Mouse (Mus musculus): Measurements from ENCODE around the gene Aknad1.
A peak's percentile ranks its signal among the peaks of the same experiment; 100 is the strongest.

Gene Aknad1

GRCm38 (mm10) chr3:108782364-108782895, 43.0 kb downstream of the Aknad1 start:
- DNase-seq (ENCODE audit: low read depth in 2 of 2, low spot score in 2 of 2), result no peak

DNA sequence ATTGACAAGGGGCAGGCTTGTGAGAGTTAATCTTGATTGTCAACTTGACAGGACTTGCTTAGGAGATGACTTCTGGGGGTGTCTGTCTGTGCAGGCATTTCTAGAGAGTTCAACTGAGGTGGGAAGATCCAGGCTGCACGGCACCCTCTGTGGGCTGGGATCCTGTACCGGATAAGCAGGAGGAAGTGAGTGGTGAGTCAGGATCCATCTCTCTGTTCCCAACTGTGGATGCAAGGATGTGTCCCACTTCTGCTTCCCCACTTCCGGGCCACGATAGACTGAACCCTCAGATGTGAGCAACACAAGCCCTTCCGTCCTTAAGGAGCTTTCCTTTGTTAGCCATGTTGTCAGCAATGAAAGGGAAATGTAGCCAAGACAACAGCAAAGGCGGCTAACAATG, 47.1 kb downstream of the Aknad1 start:
- no peak for DNase-seq (ENCODE audit: low read depth in 2 of 2, low spot score in 2 of 2)

DNA sequence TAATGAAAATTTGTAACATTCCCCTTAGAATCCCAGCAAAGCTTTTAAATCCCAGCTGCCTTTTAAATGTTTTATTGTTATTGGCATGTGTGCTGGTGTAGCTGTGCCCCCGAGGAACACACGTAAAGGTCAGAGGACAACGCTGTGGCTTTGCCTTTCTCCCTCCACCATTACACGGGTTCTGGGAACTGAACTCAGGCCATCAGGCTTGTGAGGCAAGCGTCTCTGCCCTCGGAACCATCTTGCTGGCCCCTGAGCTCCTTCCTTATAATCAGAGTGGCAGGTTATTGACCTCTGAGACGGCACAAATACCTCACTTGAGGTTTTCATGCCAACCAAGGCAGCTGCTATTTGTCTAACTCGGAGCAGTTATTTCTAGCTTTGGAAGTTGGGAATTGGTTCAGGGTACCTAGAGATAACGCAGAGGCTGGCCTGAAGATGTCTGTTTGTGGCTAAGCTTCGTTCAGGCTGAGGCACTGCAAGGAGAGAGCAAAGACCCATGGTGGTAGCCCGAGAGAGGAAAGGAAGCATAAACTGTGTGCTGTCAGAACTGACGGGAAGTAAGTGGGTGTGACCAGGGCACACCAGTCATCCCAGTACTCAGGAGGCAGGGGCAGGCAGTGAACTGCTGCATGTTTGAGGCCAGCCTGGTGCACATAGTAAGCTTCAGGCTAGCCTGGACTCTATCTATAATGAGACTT, 48.4 kb downstream of the Aknad1 start:
- no peak for DNase-seq (ENCODE audit: low read depth in 2 of 2, low spot score in 2 of 2)

DNA sequence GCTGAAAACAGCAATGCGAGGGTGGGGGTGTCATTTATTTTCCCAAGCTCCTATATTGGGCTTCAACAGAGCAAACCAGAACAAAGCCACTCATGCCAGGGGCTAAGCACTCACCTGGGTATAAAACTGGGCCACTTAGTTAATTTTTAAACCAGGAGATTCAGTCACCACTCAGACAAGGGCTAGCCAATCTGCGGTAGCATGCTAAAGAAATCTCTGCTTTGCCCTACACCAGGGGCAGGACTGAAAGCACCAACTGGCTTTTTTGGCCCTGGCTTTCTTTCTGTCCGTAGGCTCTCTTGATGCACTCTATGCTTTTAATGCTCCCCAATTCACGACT, 49.0 kb downstream of the Aknad1 start:
- DNase-seq (ENCODE audit: low read depth in 2 of 2, low spot score in 2 of 2), result no peak

GRCm38 (mm10) chr3:108789299-108789698, 49.8 kb downstream of the Aknad1 start:
- DNase-seq (ENCODE audit: low read depth in 2 of 2, low spot score in 2 of 2), result no peak

DNA sequence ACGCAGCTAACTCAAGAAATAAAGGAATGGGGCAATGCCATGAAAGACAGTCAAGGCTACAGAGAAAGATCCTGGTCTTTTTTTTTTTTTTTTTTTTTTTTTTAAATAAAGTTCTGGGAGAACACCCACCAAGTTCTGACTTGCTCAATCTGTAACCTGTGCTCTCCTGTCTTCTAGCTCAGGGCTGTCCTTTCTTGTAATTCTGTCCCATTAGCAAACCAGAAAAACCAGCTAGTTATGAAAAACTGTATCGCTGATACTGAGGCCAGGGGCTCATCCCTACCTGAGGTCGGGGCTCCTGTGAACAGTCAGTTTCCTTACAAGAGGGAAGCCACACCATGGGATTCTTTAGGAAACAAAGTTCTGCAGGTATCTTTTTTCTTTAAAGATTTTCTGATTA, 51.0 kb downstream of the Aknad1 start:
- DNase-seq (ENCODE audit: low read depth in 2 of 2, low spot score in 2 of 2), result no peak

DNA sequence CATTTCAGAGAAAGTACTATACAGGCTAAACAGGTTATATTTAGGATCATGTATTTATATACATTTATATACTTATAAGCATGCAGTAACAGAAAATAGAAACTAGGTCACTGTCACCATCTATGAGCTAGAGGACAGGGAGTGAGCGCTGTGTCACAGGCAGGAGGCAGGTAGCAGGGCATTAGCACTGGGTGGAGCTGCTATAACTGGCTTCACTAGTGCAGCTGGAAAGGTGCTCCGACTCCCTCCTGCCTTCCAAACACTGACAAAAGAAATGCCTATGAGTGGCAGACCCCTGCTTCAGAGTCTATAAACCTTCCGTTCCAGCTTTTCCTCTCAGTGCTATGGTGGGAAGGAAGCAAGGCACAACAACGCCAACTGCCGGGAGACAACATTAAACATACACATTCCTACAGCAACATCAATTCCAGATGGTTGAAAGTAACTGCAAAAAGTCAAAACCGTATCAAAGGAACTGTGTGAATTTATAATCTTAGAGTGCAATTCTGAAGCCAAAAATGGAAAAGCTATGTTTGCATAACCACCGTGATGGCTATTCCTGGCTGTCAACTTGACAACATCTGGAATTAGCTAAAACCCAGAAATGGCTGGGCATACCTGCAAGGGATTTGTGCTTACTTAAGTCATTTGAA, 51.7 kb downstream of the Aknad1 start:
- DNase-seq (ENCODE audit: low read depth in 2 of 2, low spot score in 2 of 2), result no peak

DNA sequence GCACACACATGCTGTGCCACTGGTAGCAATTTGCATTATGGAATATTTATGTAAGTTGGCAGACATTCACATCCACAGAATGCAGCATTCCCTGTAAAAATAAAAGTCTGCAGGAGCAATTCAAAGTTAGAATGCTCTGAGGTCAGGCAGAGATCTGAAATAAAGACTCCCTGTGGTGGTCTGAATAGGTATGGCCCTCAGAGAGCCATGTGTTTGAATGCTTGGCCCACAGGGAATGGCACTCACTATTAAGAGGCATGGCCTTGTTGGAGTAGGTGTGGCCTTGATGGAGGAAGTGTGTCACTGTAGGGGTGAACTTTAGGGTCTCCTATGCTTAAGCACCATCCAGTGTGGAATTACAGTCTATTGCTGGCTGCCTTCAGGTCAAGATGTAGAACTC, 53.0 kb downstream of the Aknad1 start:
- DNase-seq (ENCODE audit: low read depth in 2 of 2, low spot score in 2 of 2), result no peak

DNA sequence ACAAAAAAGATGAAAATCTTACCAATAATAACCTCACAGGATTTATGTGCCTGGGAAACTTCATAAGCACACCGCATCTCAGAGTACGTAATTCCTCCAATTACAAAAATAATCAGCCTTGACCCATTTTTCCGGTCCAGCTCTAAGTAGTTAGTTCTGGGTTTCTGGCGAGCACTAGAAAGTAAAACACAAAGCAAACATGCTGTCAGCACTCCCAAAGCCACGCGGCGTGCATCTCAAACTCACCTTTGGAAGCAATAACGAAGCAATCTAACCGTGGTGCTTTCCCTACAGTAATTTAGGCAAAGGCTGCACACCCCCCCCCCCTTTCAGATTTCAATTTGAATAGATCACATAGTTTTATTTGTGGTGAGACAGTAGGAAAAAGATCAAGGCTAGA, 55.3 kb downstream of the Aknad1 start:
- DNase-seq (ENCODE audit: low read depth in 2 of 2, low spot score in 2 of 2), result no peak

DNA sequence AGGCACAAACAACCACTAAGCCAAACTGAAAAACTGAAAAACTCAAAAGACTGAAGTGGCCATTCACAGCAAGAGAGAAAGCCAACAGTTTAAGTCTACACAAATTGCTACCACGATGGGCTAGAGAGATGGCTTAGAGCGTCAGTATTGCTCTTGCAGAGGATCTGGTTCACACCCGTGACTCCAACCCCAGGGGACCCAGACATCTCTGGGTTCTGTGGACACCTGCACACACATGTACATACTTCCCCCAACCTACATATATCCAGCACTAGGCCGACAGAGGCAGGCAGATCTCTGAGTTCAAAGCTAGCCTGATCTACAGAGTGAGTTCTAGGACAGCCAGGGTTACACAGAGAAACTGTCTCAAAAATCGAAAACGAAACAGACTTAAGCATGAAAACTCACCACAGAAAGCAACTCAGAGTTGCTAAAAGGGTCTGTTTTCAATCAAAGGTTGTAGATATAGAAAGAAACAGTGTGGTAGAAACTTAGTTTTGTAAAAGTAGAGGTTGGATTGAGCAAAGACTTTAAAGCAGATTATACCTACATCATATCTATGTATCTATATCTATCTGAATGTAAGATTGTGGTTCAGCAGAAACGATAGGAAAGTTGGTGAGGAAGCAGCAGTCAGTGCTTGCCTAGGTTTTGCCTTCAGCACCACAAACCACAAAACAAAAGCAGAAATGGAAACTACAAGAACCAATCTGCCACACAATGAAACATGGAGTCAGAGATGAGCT, 56.3 kb downstream of the Aknad1 start:
- peak in 1 of 2 experiments; percentile 15 for DNase-seq (ENCODE audit: low read depth in 2 of 2, low spot score in 2 of 2)

GRCm38 (mm10) chr3:108796386-108796785, 56.9 kb downstream of the Aknad1 start:
- no peak for DNase-seq (ENCODE audit: low read depth in 2 of 2, low spot score in 2 of 2)

DNA sequence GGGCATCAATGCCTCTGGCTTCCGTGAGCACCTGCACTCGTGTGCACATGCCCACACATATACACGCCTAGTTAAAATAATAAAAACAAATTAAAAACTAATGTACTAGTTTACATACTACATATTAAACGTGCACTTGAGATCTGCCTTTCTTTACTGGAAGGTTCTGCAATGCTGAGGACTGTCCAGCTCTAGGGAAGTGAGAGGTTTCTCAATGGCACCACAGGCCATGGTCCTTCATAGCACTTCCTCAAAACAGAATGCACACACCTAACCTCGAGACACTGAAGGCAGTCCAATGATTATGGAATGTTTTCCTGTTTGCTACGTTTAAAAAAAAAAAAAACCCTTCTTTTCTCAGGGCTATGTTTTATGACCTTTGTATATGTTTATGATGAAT, 58.3 kb downstream of the Aknad1 start:
- DNase-seq (ENCODE audit: low read depth in 2 of 2, low spot score in 2 of 2), result no peak

DNA sequence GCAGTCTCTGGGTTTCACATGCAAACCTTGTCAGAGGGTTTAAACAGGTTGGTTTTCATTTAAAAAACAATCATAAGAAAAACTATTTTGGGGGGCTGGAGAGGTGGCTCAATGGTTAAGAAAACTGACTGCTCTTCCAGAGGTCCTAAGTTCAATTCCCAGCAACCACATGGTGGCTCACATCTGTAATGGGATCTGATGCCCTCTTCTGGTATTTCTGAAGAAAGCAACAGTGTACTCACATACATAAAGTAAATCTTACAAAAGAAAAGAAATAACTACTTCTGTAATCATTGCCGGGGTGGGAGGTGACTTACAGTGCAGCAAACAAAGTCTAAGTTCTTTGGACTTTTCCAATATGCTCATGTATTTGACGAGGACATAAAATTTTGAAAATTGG, 58.9 kb downstream of the Aknad1 start:
- no peak for DNase-seq (ENCODE audit: low read depth in 2 of 2, low spot score in 2 of 2)

DNA sequence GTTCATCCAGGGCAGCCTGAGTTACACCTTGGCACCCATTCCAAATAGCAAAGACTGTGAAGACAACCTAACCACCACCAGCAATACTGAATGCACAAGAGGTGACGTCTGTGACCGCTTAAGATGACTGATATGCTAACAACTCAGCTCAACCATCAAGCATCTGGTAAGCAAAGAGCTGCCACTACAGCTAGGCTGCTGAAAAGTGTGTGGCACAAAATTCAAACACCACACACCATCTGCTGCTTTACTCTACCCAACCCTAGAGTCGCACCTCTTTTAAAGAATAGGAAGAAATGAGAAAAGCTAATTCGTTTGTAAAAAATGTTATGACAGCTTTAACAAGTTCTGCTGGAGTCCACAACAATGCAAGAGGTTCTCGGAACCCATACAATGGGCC, 66.2 kb downstream of the Aknad1 start:
- no peak for DNase-seq (ENCODE audit: low read depth in 2 of 2, low spot score in 2 of 2)

DNA sequence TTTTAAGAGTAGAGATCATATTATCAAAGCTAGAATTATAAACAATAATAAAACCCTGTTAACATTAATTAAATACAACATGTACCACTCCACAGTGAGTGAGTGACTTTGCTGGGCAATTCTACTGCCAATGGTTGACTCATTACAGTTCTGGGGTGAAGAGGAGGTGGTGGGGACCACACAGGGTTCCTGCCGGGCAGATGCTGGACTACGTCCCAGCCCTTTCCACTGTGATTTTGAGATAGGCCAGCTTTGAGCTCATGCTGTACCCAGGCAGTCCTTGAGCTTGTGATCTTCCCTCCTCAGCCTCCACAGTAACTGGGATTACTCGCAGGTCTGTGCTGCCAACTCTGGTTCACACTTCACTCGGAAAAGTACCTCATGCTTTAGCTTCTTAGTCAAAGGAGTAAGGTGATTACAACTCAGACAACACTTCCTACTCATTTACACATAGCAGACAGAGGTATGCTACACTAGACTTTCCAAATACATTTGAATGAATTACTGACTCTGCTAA, 71.3 kb downstream of the Aknad1 start:
- no peak for DNase-seq (ENCODE audit: low read depth in 2 of 2, low spot score in 2 of 2)

GRCm38 (mm10) chr3:108815631-108816030, 76.2 kb downstream of the Aknad1 start:
- DNase-seq (ENCODE audit: low read depth in 2 of 2, low spot score in 2 of 2), result no peak

DNA sequence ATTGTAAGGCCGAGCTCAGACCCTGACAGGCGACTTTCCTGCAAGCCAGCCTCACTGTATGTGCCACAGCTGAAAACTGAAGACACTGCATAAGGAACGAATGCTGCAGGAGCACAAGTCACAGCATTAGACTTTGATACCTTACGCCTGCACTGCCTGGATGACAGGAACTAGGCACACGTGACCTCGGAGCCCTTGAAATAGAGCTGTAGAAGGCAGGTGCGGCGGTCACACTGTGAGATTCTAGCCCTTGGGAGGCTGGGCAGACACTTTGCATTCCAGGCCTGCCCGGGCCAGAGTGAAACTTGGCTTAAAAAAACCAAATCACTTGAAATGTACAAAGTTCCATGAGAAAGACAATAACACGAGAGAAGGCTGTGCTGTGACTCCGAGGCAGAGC, 91.0 kb downstream of the Aknad1 start:
- no peak for DNase-seq (ENCODE audit: low read depth in 2 of 2, low spot score in 2 of 2)

GRCm38 (mm10) chr3:108831750-108832149, 92.3 kb downstream of the Aknad1 start:
- DNase-seq (ENCODE audit: low read depth in 2 of 2, low spot score in 2 of 2), result no peak

All from CD8-positive naive resting alpha-beta T cell, adult 2 months (primary cell).